12 mouse cellular contexts compared by ENCODE assay signal in the genomic region with DNA sequence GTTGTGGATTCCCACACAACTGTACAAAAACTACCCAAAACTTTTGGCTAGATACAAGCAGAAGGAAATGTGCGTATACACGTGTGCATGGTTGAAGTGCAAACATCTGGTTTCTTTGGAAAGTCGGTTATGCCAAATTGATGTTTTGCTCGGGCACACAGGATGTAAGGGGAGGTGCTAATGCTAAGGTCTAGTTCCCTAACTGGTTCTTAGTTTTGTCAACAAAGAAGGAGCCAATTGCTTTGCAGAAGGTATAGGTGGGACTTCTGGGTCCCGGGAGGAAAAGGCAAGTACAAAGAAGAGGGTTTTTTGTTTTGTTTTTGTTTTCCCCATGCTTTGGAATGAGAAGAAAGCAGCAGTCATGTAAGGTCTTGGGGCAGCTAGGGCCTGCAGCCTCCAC. TPM values are rescaled to one million over a fixed set of nuclear protein-coding genes. Genes with fewer than 3 reads are reported as not detected.
DNase-seq lines count a peak whose midpoint lies in the region; ATAC-seq and TF ChIP-seq lines count a peak whose summit lies in the region.
"Had no signal": no experiment of that assay in that cellular context is flagged by ENCODE, and none has a peak within 500 bp of the region (broad histone marks: within the 10 kb centered on the region; RNA-seq: fewer than 3 reads in every experiment).

No protein-coding gene starts in this region.

- H3K4me3 ChIP-seq in heart, adult 2 months, result peak overlapping the region; percentile 16; the same call in 1 of the 2 replicates
- no peak overlapping the region for H3K4me3 ChIP-seq in heart, embryonic 10.5 days
- peak overlapping the region; percentile 27 for H3K4me3 ChIP-seq in embryonic facial prominence, embryonic 13.5 days
- H3K4me3 ChIP-seq: forebrain, embryonic 15.5 days; hindbrain, embryonic 12.5 days had no signal

- H3K9me3 ChIP-seq in heart, embryonic 10.5 days, result no peaks in the 10 kb centered on the region
- no peaks in the 10 kb centered on the region for H3K9me3 ChIP-seq in embryonic facial prominence, embryonic 13.5 days
- H3K9me3 ChIP-seq: forebrain, embryonic 15.5 days; hindbrain, embryonic 12.5 days had no signal

- H3K9ac ChIP-seq in heart, adult 2 months (ENCODE audit: low read depth, low read length), result no peak overlapping the region
- H3K9ac ChIP-seq in embryonic facial prominence, embryonic 13.5 days, result no peak overlapping the region
- H3K9ac ChIP-seq: forebrain, embryonic 15.5 days; hindbrain, embryonic 12.5 days had no signal

- no peak for ATAC-seq in embryonic facial prominence, embryonic 13.5 days (ENCODE audit: insufficient number of reproducible peaks, insufficient read depth, low FRiP score, low TSS enrichment, low read depth)
- ATAC-seq: forebrain, embryonic 15.5 days had no signal

- TF ChIP-seq CTCF in heart, adult 2 months (IDR thresholded peaks at IDR 0.05), result no peak

- intact Hi-C loops in heart, adult 2 months (cut with DNase I), result no loop called here

- H3K79me2 ChIP-seq in heart, adult 2 months (replicated peaks; ENCODE audit: control insufficient read depth, insufficient read depth, low read length), result no peaks in the 10 kb centered on the region

- H3K27me3 ChIP-seq in heart, adult 2 months (ENCODE audit: control insufficient read depth, insufficient read depth, low read length), result no peaks in the 10 kb centered on the region
- H3K27me3 ChIP-seq in heart, embryonic 10.5 days (ENCODE audit: insufficient read depth, poor library complexity, severe bottlenecking), result no peaks in the 10 kb centered on the region
- no peaks in the 10 kb centered on the region for H3K27me3 ChIP-seq in embryonic facial prominence, embryonic 13.5 days
- H3K27me3 ChIP-seq: CH12.LX; forebrain, embryonic 15.5 days; hindbrain, embryonic 12.5 days had no signal

- H3K27ac ChIP-seq in heart, adult 2 months, result peak overlapping the region; percentile 40
- H3K27ac ChIP-seq in heart, embryonic 10.5 days, result no peak overlapping the region
- H3K27ac ChIP-seq in embryonic facial prominence, embryonic 13.5 days, result peak overlapping the region; percentile 79
- H3K27ac ChIP-seq: forebrain, embryonic 15.5 days; hindbrain, embryonic 12.5 days had no signal

- peak overlapping the region; percentile 40 for H3K4me2 ChIP-seq in embryonic facial prominence, embryonic 13.5 days
- H3K4me2 ChIP-seq: forebrain, embryonic 15.5 days; hindbrain, embryonic 12.5 days had no signal

- no peak for DNase-seq in heart, adult 2 months
- DNase-seq in heart, embryonic 10.5 days (ENCODE audit: low spot score), result no peak
- DNase-seq in A20 (ENCODE audit: low read depth, low spot score), result peak; percentile 80
- peak; percentile 27 for DNase-seq in skeletal muscle tissue, adult 2 months (ENCODE audit: low read depth, low spot score)
- DNase-seq in right cerebral cortex, postnatal 36 days (ENCODE audit: low spot score in 2 of 2), result no peak
- DNase-seq in frontal cortex, postnatal 14 days (ENCODE audit: low spot score in 2 of 2), result no peak
- DNase-seq in layer of hippocampus, postnatal 25 days (ENCODE audit: extremely low spot score in 1 of 2, low spot score in 1 of 2), result no peak
- DNase-seq: cerebellum, adult 8-10 months had no signal

- TF ChIP-seq POLR2A in heart, adult 2 months (IDR thresholded peaks at IDR 0.05; ENCODE audit: insufficient read depth, low read depth, low read length), result no peak

- no peak for TF ChIP-seq EP300 in heart, adult 2 months (IDR thresholded peaks at IDR 0.05; ENCODE audit: insufficient read depth, low read depth, low read length)

- H3K36me3 ChIP-seq in heart, adult 2 months (ENCODE audit: control insufficient read depth, insufficient read depth, low read length), result no peaks in the 10 kb centered on the region; the same call in 1 of the 2 replicates
- peaks cover 53% of the 10 kb centered on the region for H3K36me3 ChIP-seq in heart, embryonic 10.5 days
- H3K36me3 ChIP-seq in embryonic facial prominence, embryonic 13.5 days, result peaks cover 47% of the 10 kb centered on the region

- H3K4me1 ChIP-seq in heart, adult 2 months (ENCODE audit: control insufficient read depth, insufficient read depth, low read length), result peaks cover 1% of the 10 kb centered on the region
- no peaks in the 10 kb centered on the region for H3K4me1 ChIP-seq in heart, embryonic 10.5 days
- H3K4me1 ChIP-seq in embryonic facial prominence, embryonic 13.5 days, result no peaks in the 10 kb centered on the region
- H3K4me1 ChIP-seq: forebrain, embryonic 15.5 days; hindbrain, embryonic 12.5 days had no signal

- 40% methylated on average over 5 of the region's 5 CpGs for WGBS in heart, adult 2 months
- 79% methylated on average over 5 of the region's 5 CpGs for WGBS in heart, embryonic 10.5 days
- WGBS in embryonic facial prominence, embryonic 13.5 days, result 34% methylated on average over 5 of the region's 5 CpGs

RNA-seq across cellular contexts. Expression of a gene that starts 13.1 kb away (rescaled TPM):
- 1 to 10 TPM; 9.5 to 9.8 TPM for total RNA-seq in heart, adult 2 months (2021)
- 8.7 and 10.2 TPM in 2 replicates for polyA plus RNA-seq in heart, adult 2 months (2012; rRNA removed)
- polyA plus RNA-seq in heart, embryonic 10.5 days (2016; fragmentation: Nextera tagmentation; extraction: Ambion mirVana), result 11.0 and 18.0 TPM in 2 replicates
- polyA plus RNA-seq in embryonic facial prominence, embryonic 13.5 days (2015; fragmentation: Nextera tagmentation; extraction: Ambion mirVana), result 23.5 and 27.1 TPM in 2 replicates
- 10 to 100 TPM; 29.6 to 31.8 TPM for total RNA-seq in layer of hippocampus, postnatal 25 days (2021)

RNA-seq across cellular contexts. Expression of a gene that starts 24.6 kb away (rescaled TPM):
- total RNA-seq in heart, adult 2 months (2021), result 10 to 100 TPM; 13.8 to 15.6 TPM
- 10.0 and 15.8 TPM in 2 replicates for polyA plus RNA-seq in heart, adult 2 months (2012; rRNA removed)
- 4.7 and 8.0 TPM in 2 replicates for polyA plus RNA-seq in heart, embryonic 10.5 days (2016; fragmentation: Nextera tagmentation; extraction: Ambion mirVana)
- 8.4 and 8.7 TPM in 2 replicates for polyA plus RNA-seq in embryonic facial prominence, embryonic 13.5 days (2015; fragmentation: Nextera tagmentation; extraction: Ambion mirVana)
- total RNA-seq in layer of hippocampus, postnatal 25 days (2021), result 10 to 100 TPM; 33.8 to 33.9 TPM

Comparison
In these comparisons a context has a peak if more than half of its experiments do, and no peak if none do; other contexts are left out.
1. DNase-seq: peak in A20 (single experiment) and skeletal muscle tissue, adult 2 months (single experiment); none in heart, adult 2 months (0 of 2), heart, embryonic 10.5 days (single experiment), right cerebral cortex, postnatal 36 days (0 of 2), frontal cortex, postnatal 14 days (0 of 2) and layer of hippocampus, postnatal 25 days (0 of 2).